Mouse (Mus musculus) thymus, adult 2 months (tissue): ENCODE results near the gene Vrtn.

Experiments
- CTCF ChIP-seq: fragments of 200-500 bp; IDR thresholded peaks from 2 replicates; pipeline ENCODE4 v1.5.1; 2012; ENCODE audit warnings: mild to moderate bottlenecking, control low read depth, low read length, moderate library complexity, borderline replicate concordance; ENCODE audit not compliant: control insufficient read depth, poor library complexity, insufficient read depth; ENCODE audit errors: extremely low read depth
- POLR2A ChIP-seq: fragments of 200-500 bp; IDR thresholded peaks from 2 replicates; pipeline ENCODE4 v1.6.1; 2012; ENCODE audit warnings: mild to moderate bottlenecking, low read length, control low read depth, moderate library complexity; ENCODE audit not compliant: control insufficient read depth, poor library complexity, insufficient read depth; ENCODE audit errors: extremely low read depth

DNA sequence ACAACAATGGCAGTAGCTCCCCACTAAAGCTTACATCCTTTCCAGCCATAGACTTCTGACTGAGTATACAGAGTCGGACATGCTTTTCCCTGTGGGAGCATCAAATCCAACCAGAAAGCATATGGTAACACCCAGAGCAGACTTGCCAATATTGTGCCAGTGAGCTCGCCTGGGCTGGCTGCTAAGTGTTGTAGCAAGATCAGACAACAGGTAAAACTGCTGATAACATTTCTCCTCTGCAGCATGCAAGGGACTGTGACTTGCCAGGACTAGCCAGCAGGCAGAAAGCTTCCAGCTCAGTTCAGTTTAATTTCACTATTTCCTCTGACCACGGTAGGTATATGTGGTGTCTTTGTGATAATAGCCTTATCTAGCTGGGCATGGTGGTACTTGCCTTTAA is 9.0 kb upstream of the Vrtn start:
- no peak for TF ChIP-seq POLR2A
- no peak for TF ChIP-seq CTCF
